Mouse (Mus musculus): Measurements from ENCODE around the gene Lamtor2. TPM values are rescaled to one million over a fixed set of nuclear protein-coding genes. Genes with fewer than 3 reads are reported as not detected.

The Lamtor2 gene
- total and polyA plus RNA-seq, 2 experiments from 2014 or later, result 52.2 to 186 TPM

- H3K4me3 ChIP-seq (ENCODE audit: low read depth, low read length), result no peak overlapping the region
- H3K4me2 ChIP-seq (ENCODE audit: low read depth), result no peak overlapping the region
- H3K4me1 ChIP-seq (ENCODE audit: insufficient read depth), result no peaks in the 10 kb centered on the region
- H3K36me3 ChIP-seq (ENCODE audit: insufficient read depth), result peaks cover 22% of the 10 kb centered on the region
- H3K9ac ChIP-seq, result no peak overlapping the region
- no peaks in the 10 kb centered on the region for H3K27me3 ChIP-seq (ENCODE audit: insufficient read depth, low read length)
- ATAC-seq, result no peak
- 80% methylated on average over 8 of the region's 8 CpGs for WGBS
- DNase-seq, result no peak
- H3K9me3 ChIP-seq (ENCODE audit: low read length), result no peaks in the 10 kb centered on the region
- no peak overlapping the region for H3K27ac ChIP-seq (ENCODE audit: low read depth, low read length)
- no peak for TF ChIP-seq CTCF (IDR thresholded peaks at IDR 0.05; ENCODE audit: low read depth)
Observed at GRCm38 (mm10) chr3:88543174-88543573, 9.7 kb downstream of the Lamtor2 start.

- Histone ChIP-seq H3K27ac (ENCODE audit: low read depth, low read length) (no peak overlapping the region), H3K4me3 (ENCODE audit: low read depth, low read length) (no peak overlapping the region), H3K4me1 (ENCODE audit: insufficient read depth) (no peaks in the 10 kb centered on the region), H3K27me3 (ENCODE audit: insufficient read depth, low read length) (no peaks in the 10 kb centered on the region), H3K9ac (no peak overlapping the region), H3K9me3 (ENCODE audit: low read length) (no peaks in the 10 kb centered on the region), H3K36me3 (ENCODE audit: insufficient read depth) (peaks cover 29% of the 10 kb centered on the region), H3K4me2 (ENCODE audit: low read depth) (no peak overlapping the region)
- ATAC-seq, result no peak
- TF ChIP-seq CTCF (IDR thresholded peaks at IDR 0.05; ENCODE audit: low read depth), result no peak
- no peak for DNase-seq
- WGBS, result 61% methylated on average over 4 of the region's 4 CpGs
Observed at GRCm38 (mm10) chr3:88542486-88542885, 10.4 kb downstream of the Lamtor2 start.

- no peak for TF ChIP-seq CTCF (IDR thresholded peaks at IDR 0.05; ENCODE audit: low read depth)
- H3K4me3 ChIP-seq (ENCODE audit: low read depth, low read length), result no peak overlapping the region
- peak overlapping the region; percentile 36 for H3K27ac ChIP-seq (ENCODE audit: low read depth, low read length)
- H3K9ac ChIP-seq, result no peak overlapping the region
- no peak for DNase-seq
- H3K9me3 ChIP-seq (ENCODE audit: low read length), result no peaks in the 10 kb centered on the region
- 35% methylated on average over 6 of the region's 7 CpGs for WGBS
- H3K4me2 ChIP-seq (ENCODE audit: low read depth), result no peak overlapping the region
- H3K4me1 ChIP-seq (ENCODE audit: insufficient read depth), result peaks cover 5% of the 10 kb centered on the region
- peak; percentile 13; the same call in 1 of the 2 replicates for ATAC-seq
- H3K36me3 ChIP-seq (ENCODE audit: insufficient read depth), result peaks cover 36% of the 10 kb centered on the region
- H3K27me3 ChIP-seq (ENCODE audit: insufficient read depth, low read length), result no peaks in the 10 kb centered on the region
Observed at GRCm38 (mm10) chr3:88541622-88542401, 11.1 kb downstream of the Lamtor2 start.

GRCm38 (mm10) chr3:88540085-88540484 lies 12.8 kb downstream of the Lamtor2 start:
- peak; percentile 37 for TF ChIP-seq CTCF (IDR thresholded peaks at IDR 0.05; ENCODE audit: low read depth)
- Histone ChIP-seq H3K4me1 (ENCODE audit: insufficient read depth) (peaks cover 20% of the 10 kb centered on the region), H3K9me3 (ENCODE audit: low read length) (no peaks in the 10 kb centered on the region), H3K4me3 (ENCODE audit: low read depth, low read length) (no peak overlapping the region), H3K9ac (no peak overlapping the region), H3K4me2 (ENCODE audit: low read depth) (no peak overlapping the region), H3K27me3 (ENCODE audit: insufficient read depth, low read length) (no peaks in the 10 kb centered on the region), H3K27ac (ENCODE audit: low read depth, low read length) (peak overlapping the region; percentile 66), H3K36me3 (ENCODE audit: insufficient read depth) (peaks cover 47% of the 10 kb centered on the region)
- DNase-seq (no peak), ATAC-seq (no peak)
- WGBS, result 48% methylated on average over 5 of the region's 5 CpGs

DNA sequence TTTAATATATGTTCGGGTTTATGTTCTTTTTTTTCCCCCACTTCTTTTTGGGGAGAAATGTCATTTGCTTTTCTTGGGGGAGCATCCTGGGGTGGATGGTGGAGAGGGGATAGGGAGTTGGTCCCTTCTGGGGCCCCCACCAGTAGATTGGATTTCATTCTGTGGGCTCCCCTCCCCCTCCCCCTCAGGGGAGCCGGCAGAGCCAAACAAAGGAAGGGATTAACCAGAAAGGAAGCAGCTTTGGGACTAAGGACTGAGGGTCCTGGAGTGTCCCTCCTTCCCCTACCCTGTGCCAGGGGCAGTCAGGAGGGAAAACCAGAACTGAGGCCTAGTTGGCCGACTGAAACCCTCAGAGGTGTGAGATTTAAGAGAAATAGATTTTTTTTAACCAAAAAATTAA lies 13.5 kb downstream of the Lamtor2 start:
- Histone ChIP-seq H3K9ac (no peak overlapping the region), H3K4me1 (ENCODE audit: insufficient read depth) (peaks cover 23% of the 10 kb centered on the region), H3K27me3 (ENCODE audit: insufficient read depth, low read length) (no peaks in the 10 kb centered on the region), H3K36me3 (ENCODE audit: insufficient read depth) (peaks cover 47% of the 10 kb centered on the region), H3K4me2 (ENCODE audit: low read depth) (no peak overlapping the region), H3K9me3 (ENCODE audit: low read length) (no peaks in the 10 kb centered on the region), H3K27ac (ENCODE audit: low read depth, low read length) (peak overlapping the region; percentile 62), H3K4me3 (ENCODE audit: low read depth, low read length) (no peak overlapping the region)
- 4% methylated on average over 3 of the region's 3 CpGs for WGBS
- DNase-seq (no peak), ATAC-seq (no peak)
- no peak for TF ChIP-seq CTCF (IDR thresholded peaks at IDR 0.05; ENCODE audit: low read depth)

DNA sequence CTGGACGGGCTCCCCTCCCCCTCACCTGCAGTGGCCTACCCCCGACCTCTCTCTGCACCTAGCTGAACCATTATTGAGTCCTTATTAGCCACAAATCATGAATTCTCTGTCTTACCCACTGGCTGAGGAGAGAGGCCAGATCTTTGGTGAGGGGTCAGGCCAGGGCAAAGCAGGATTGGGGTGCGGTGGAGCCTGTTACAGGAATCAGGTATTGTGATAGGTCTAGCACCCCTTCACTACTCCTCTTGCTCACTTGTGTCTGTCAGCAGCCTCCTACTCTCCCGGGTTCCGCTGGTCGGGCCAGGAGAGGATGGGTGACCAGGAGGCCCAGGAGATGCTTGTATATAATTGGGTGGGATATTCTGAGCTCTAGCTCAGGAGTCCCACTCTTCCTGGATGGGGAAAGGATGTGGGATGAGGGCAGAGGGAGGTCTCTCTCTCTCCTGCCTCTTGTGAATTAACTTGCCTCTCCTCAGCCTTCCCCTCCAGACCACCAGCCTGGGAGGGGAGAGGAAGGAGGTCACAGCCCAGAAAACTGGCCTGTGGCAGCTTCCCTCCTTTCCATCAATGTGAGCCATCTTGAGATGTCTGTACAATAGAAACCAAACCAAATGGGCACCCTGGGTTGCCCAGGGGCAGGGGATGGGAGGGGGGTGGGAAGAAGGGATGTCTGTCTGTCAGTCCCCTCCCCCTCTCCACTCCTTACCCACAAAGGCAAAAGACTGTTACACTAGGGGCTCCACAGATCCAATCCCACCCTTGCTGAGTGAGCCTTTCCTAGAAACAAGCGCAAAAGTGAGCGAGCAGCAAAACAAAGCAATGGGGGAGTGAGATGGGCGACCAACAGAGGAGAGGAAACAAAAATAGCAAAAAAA lies 14.4 kb downstream of the Lamtor2 start:
- Histone ChIP-seq H3K4me2 (ENCODE audit: low read depth) (peak overlapping the region; percentile 5; the same call in 1 of the 2 replicates), H3K9me3 (ENCODE audit: low read length) (no peaks in the 10 kb centered on the region), H3K9ac (no peak overlapping the region), H3K27ac (ENCODE audit: low read depth, low read length) (peak overlapping the region; percentile 41; the same call in 1 of the 2 replicates), H3K4me3 (ENCODE audit: low read depth, low read length) (no peak overlapping the region), H3K27me3 (ENCODE audit: insufficient read depth, low read length) (no peaks in the 10 kb centered on the region), H3K4me1 (ENCODE audit: insufficient read depth) (peaks cover 23% of the 10 kb centered on the region), H3K36me3 (ENCODE audit: insufficient read depth) (peaks cover 47% of the 10 kb centered on the region)
- ATAC-seq, result no peak
- WGBS, result 16% methylated on average over 9 of the region's 9 CpGs
- DNase-seq, result no peak
- no peak for TF ChIP-seq CTCF (IDR thresholded peaks at IDR 0.05; ENCODE audit: low read depth)

DNA sequence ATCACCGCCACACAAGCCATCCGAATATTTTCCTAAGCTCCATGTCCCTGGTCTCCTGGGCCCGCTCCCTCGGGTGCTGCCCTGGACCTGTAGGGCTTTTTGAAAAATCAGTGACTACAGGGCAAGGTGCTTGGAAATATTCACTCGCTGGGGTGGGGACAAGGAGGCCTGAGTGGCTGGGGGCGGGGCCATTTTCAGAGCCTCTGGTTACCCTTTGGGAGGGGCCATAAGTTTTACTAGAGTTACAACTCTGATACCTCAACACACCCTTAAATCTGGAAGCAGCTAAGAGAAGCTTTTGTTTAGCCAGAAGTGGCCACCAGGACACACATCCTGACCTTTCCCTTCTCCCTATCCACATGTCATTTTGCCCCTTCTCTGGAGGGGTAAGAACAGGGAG lies 15.7 kb downstream of the Lamtor2 start:
- peaks cover 23% of the 10 kb centered on the region for H3K4me1 ChIP-seq (ENCODE audit: insufficient read depth)
- ATAC-seq (no peak), DNase-seq (no peak)
- peak overlapping the region; percentile 66 for H3K27ac ChIP-seq (ENCODE audit: low read depth, low read length)
- TF ChIP-seq CTCF (IDR thresholded peaks at IDR 0.05; ENCODE audit: low read depth), result no peak
- 51% methylated on average over 6 of the region's 6 CpGs for WGBS
- peak overlapping the region; percentile 78 for H3K4me2 ChIP-seq (ENCODE audit: low read depth)
- peak overlapping the region; percentile 56; the same call in 1 of the 2 replicates for H3K9ac ChIP-seq
- no peaks in the 10 kb centered on the region for H3K27me3 ChIP-seq (ENCODE audit: insufficient read depth, low read length)
- H3K9me3 ChIP-seq (ENCODE audit: low read length), result no peaks in the 10 kb centered on the region
- no peak overlapping the region for H3K4me3 ChIP-seq (ENCODE audit: low read depth, low read length)
- peaks cover 47% of the 10 kb centered on the region for H3K36me3 ChIP-seq (ENCODE audit: insufficient read depth)

All from forebrain, postnatal 0 days (tissue).